Mouse (Mus musculus) layer of hippocampus, adult 2 months (tissue): ENCODE data around the gene Mlxipl. TPM values are rescaled to one million over a fixed set of nuclear protein-coding genes. Genes with fewer than 3 reads are reported as not detected.

Experiments
- DNase-seq, 2 experiments: peaks; one replicate each; pipeline ENCODE4 v3.0.0; 2022; ENCODE audit warnings: low spot score in 2 of 2
- H3K27ac ChIP-seq: fragments of 200-600 bp; 2 replicates; pipeline ENCODE4 v1.8.1; 2022
- H3K4me3 ChIP-seq: fragments of 200-600 bp; 2 replicates; pipeline ENCODE4 v1.8.1; 2022; ENCODE audit warnings: mild to moderate bottlenecking
- CTCF ChIP-seq: fragments of 200-600 bp; conservative IDR thresholded peaks from 2 replicates; pipeline ENCODE4 v1.8.1; 2022; ENCODE audit warnings: antibody characterized with exemption, mild to moderate bottlenecking, moderate library complexity
- total RNA-seq, 2 experiments: library from RNA; stranded (reverse); gene quantifications; 2 replicates each; pipeline ENCODE4 v1.2.3; 2021

Mlxipl gene
- total RNA-seq, 2 experiments from 2014 or later: 6.2 to 6.7 TPM

GRCm38 (mm10) chr5:135072061-135072460 lies 17.6 kb upstream of the Mlxipl start:
- no peak for TF ChIP-seq CTCF
- DNase-seq: no peak
- Histone ChIP-seq H3K4me3 (no peak overlapping the region), H3K27ac (no peak overlapping the region)

GRCm38 (mm10) chr5:135072720-135073119 lies 17.0 kb upstream of the Mlxipl start:
- TF ChIP-seq CTCF: peak; percentile 11; the same call in 1 of the 2 replicates
- Histone ChIP-seq H3K27ac (0 out of 2 replicates have a peak overlapping the region, but pooled peaks have one; percentile 36), H3K4me3 (no peak overlapping the region)
- DNase-seq: peak in 1 of 2 experiments; percentile 26

DNA sequence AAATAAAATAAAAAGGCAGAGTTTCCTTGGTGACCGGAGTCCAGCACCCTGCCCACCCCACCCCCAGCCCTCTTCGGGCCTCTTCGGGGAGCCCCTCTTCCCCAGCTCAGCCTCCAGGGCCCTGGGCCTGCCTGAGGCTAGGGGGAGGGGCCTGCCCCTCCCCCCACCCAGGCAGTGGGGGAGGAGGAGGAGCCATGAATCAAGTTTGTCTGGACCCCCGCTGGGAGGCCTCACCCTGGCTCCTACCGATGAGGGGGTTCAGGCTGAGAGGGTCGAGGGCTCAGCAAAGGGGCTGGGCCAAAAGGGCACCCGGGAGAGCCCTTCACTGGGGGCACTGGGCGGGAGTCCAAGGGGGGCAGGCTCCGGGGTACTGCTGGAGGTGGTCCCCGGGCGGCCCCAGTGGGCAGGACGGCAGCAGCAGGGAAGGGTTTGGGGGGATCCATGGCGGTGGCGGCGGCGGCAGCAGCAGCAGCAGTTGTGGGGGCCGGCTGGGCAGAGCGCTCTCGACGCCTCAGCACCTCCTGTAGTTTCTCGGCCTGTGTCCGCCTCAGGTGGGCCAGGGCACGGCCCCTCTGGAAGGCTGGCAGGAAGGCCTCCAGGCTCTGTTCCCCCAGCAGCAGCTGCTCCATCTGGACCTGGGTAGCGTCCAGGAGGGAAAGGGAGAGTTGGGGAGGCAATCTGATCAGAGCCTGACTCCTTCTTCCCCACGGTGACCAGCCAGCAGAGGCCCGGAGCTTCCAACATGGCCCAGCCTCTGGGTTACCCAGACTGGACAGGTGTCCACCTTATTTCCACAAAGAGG lies 16.1 kb upstream of the Mlxipl start:
- H3K4me3 ChIP-seq: no peak overlapping the region
- no peak for TF ChIP-seq CTCF
- 0 out of 2 replicates have a peak overlapping the region, but pooled peaks have one; percentile 36 for H3K27ac ChIP-seq
- no peak for DNase-seq

DNA sequence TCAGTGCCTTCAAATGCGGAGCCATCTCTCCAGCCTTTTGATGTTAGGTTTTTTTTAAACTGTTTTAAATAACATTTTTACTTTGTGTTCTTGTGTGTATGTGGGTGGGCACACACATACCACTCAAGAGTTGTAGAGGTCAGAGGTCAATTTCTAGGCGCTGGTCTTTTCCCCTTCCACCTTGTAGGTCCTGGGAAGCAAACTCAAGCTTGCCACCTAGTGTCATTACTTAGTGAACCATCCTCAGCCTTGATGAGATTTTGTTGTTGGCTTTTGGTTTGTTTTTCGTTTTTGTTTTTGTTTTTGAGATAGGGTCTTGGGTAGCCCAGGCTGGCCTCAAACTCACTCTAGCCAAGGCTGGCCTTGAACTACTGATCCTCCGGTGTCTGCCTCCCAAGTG lies 14.0 kb upstream of the Mlxipl start:
- Histone ChIP-seq H3K4me3 (no peak overlapping the region), H3K27ac (no peak overlapping the region)
- peak; percentile 60 for TF ChIP-seq CTCF
- DNase-seq: no peak

DNA sequence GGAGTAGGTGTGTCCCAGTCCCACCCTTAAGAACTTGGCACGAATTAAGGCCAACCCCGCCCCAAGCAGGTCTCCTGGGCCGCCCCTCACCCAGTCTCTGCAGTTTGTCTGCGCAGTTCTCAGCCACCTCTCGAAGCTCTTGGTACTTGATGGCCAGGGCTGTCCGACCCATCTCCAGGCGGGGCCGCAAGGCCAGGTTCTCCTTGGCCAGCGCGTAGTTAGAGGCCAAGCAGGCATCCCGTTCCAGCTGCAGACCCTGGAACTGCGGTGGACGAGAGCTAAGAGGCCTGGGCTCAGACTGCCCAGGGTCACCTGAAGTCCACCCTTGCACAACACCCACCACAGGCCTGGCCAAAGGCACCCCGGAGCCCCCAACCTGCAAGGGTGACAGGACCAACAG lies 13.3 kb upstream of the Mlxipl start:
- peak overlapping the region; percentile 81; the same call in 1 of the 2 replicates for H3K4me3 ChIP-seq
- H3K27ac ChIP-seq: peak overlapping the region; percentile 94
- no peak for DNase-seq
- no peak for TF ChIP-seq CTCF

DNA sequence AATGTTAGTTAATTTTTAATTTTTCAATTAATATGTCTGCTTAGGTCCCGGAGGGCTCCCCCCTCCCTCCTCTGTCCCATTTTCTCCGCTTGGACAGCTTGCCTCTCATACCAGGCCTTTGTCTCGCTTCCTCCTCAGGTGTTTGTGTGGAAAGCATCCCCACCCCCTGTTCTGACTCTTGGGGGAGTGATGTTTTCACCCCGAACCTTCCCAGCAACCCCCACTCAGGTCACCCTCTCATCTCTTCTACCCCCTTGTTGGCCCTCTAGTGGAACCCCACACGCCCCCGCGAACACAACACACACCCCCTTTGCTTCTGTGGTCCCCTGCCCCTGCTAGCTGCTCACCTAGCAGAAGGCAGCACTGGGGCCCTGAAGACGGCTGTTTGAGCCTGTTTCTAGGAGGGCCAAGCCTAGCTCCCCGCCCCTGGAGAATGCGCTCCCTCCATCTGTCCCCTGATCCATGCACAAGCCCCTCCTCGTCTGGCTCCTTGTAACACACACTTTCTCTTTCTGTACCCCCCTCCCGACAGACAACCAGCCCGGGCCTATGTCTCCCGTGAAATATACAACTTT lies 12.7 kb upstream of the Mlxipl start:
- TF ChIP-seq CTCF: no peak
- Histone ChIP-seq H3K4me3 (peak overlapping the region; percentile 81), H3K27ac (peak overlapping the region; percentile 94)
- peak; percentile 51 to 56 for DNase-seq

DNA sequence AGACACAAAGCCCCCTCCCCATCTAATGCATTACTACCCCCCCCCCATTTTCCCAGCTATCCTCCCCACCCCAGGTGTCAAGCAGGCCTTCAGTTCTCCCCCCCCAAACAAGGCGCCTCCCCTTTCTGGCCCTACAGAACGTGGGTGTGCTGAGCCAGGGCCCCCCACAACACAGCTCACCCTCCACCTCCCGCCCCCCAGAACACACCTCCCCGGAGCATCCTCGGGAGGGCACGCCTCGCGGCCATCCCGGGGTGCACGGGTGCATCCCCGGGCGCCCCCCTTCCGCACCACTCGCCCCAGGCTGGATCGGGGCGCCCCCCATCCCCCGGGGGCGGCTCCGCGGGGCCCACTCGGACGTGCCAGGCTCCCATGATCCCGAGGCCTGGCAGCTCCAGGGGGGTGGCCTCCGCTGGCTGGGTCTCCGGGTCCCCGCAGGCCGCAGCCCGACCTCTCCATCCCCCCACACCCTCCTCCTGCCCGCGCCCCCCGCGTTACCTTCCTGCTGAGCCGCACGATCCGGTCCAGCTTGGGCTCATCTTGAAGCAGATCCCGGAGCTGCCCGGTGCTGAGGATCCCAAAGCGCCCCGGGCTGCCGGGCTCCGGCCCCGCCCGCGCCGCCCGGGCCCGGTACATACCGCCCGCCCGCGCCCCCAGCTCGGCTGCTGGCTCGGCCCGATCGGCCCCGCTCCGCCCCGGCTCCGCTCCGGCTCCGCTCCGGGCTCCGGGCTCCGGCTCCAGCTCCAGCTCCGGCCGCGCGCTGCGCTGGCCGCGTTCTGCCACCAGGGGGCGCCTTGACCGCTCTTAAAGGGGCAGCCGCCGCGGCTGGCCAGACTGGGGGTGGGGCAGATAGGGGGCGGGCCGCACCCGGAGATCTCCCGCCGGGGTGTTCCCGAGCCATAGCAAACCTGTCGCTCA lies 11.9 kb upstream of the Mlxipl start, which contains the start of gene Vps37d:
Gene Vps37d, minus strand, starts transcription at position 703 of the 918 bp plus-strand sequence.
- Histone ChIP-seq H3K27ac (peak within 1 kb of the TSS; percentile 94), H3K4me3 (peak within 1 kb of the TSS; percentile 81)
- peak; percentile 91 to 99 for DNase-seq
- peak; percentile 82 for TF ChIP-seq CTCF

DNA sequence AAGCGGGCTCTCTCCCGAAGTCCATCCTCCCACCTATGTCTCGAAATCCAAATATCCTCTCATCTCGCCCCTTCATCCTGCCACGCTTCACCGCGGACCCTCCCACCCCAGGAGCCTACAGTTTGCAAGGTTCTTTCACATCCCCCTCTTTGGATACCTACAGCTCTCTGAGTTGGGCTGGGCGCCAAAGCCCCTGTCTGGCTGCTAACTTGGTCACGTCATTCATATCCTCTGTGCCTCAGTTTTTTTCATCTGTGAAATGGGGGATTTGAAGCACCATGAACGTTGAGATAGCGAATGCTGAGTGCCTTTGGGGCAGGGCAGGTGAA lies 11.2 kb upstream of the Mlxipl start:
- DNase-seq: no peak
- no peak; the same call in none of the 2 replicates for TF ChIP-seq CTCF
- H3K27ac ChIP-seq: no peak overlapping the region; the same call in 1 of the 2 replicates
- H3K4me3 ChIP-seq: peak overlapping the region; percentile 81

- DNase-seq: no peak
- H3K4me3 ChIP-seq: no peak overlapping the region
- TF ChIP-seq CTCF: no peak
- H3K27ac ChIP-seq: no peak overlapping the region
Observed at GRCm38 (mm10) chr5:135079578-135079977, 10.1 kb upstream of the Mlxipl start.

DNA sequence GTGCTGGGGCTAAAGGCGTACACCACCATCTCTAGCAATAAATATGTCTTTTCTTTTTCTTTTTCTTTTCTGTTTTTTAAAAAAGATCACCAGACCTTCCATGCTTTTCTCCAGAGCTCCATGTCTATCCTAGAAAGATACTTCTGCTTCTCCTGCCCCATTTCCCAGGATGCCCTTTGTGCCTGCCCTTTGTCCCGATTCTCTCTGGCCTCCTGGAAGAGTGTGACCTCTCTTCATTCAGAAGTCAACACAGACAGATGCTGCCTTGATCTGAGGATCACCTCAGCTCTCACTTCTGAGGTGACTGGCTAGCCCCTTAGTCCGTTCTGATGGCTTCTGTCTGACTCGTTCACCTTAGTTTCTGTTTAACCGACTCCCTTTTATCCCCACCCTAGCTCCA lies 9.2 kb upstream of the Mlxipl start:
- no peak for TF ChIP-seq CTCF
- DNase-seq: no peak
- no peak overlapping the region for H3K4me3 ChIP-seq
- no peak overlapping the region for H3K27ac ChIP-seq

- Histone ChIP-seq H3K4me3 (no peak overlapping the region), H3K27ac (no peak overlapping the region)
- no peak for DNase-seq
- TF ChIP-seq CTCF: no peak
Observed at GRCm38 (mm10) chr5:135086871-135087270, 2.8 kb upstream of the Mlxipl start.

GRCm38 (mm10) chr5:135100981-135101380 lies 11.3 kb downstream of the Mlxipl start:
- H3K27ac ChIP-seq: no peak overlapping the region
- H3K4me3 ChIP-seq: no peak overlapping the region
- DNase-seq: no peak
- TF ChIP-seq CTCF: no peak
